Mouse (Mus musculus) embryonic facial prominence, embryonic 12.5 days (tissue): ENCODE results near the gene Angel1. TPM values are rescaled to one million over a fixed set of nuclear protein-coding genes. Genes with fewer than 3 reads are reported as not detected.

Source experiments
- ATAC-seq: fragments of 200-750 bp; cut with Nextera tagmentation; 2 replicates; pipeline ENCODE4 v1.8.0; 2017; ENCODE audit not compliant: insufficient number of reproducible peaks, insufficient read depth, low FRiP score, low TSS enrichment
- H3K27ac ChIP-seq: fragments of 300-500 bp; sonication (generic); 2 replicates; pipeline ENCODE4 v1.5.1; 2016; ENCODE audit warnings: mild to moderate bottlenecking
- H3K27me3 ChIP-seq: fragments of 300-500 bp; sonication (generic); 2 replicates; pipeline ENCODE4 v1.6.1; 2016; ENCODE audit warnings: mild to moderate bottlenecking, moderate library complexity
- H3K36me3 ChIP-seq: fragments of 300-500 bp; sonication (generic); 2 replicates; pipeline ENCODE4 v1.6.1; 2016; ENCODE audit warnings: mild to moderate bottlenecking
- H3K4me1 ChIP-seq: fragments of 300-500 bp; sonication (generic); 2 replicates; pipeline ENCODE4 v1.6.1; 2016
- H3K4me2 ChIP-seq: fragments of 300-500 bp; sonication (generic); replicated peaks from 2 replicates; pipeline ENCODE4 v1.6.1; 2016; ENCODE audit warnings: mild to moderate bottlenecking, moderate library complexity
- H3K4me3 ChIP-seq: fragments of 300-500 bp; sonication (generic); 2 replicates; pipeline ENCODE4 v1.5.1; 2016; ENCODE audit warnings: mild to moderate bottlenecking
- H3K9ac ChIP-seq: fragments of 300-500 bp; sonication (generic); 2 replicates; pipeline ENCODE4 v1.6.1; 2016; ENCODE audit warnings: mild to moderate bottlenecking, moderate library complexity
- H3K9me3 ChIP-seq: fragments of 300-500 bp; sonication (generic); 2 replicates; pipeline ENCODE4 v1.6.1; 2016; ENCODE audit warnings: mild to moderate bottlenecking, moderate library complexity
- WGBS: fragments of 180-500 bp; shearing (Covaris S2); methylation state at CpG from one replicate; pipeline ENCODE4 v1.1.7; 2016; 5-methylcytosine and 5-hydroxymethylcytosine counted together
- polyA plus RNA-seq: library from polyadenylated mRNA; unstranded; fragments of >200 nt; fragmentation: Nextera tagmentation; extraction: Ambion mirVana; gene quantifications from 2 replicates; pipeline ENCODE4 v1.2.1, GENCODE M21; 2016

Angel1 gene
- polyA plus RNA-seq, 1 experiment from 2014 or later, result 13.9 TPM

- Histone ChIP-seq H3K27ac (peak overlapping the region; percentile 41), H3K4me1 (0 out of 2 replicates have a peak, but pooled peaks cover 4% of the 10 kb centered on the region), H3K9me3 (no peaks in the 10 kb centered on the region), H3K36me3 (peaks cover 36% of the 10 kb centered on the region), H3K4me3 (no peak overlapping the region), H3K27me3 (no peaks in the 10 kb centered on the region), H3K4me2 (no peak overlapping the region), H3K9ac (no peak overlapping the region)
- WGBS, result 73% methylated on average over 4 of the region's 4 CpGs
- no peak for ATAC-seq
Measured at GRCm38 (mm10) chr12:86687445-86687955, 38.8 kb downstream of the Angel1 start.

- H3K27ac ChIP-seq, result peak overlapping the region; percentile 41; the same call in 1 of the 2 replicates
- H3K36me3 ChIP-seq, result peaks cover 35% of the 10 kb centered on the region
- no peak overlapping the region for H3K4me3 ChIP-seq
Measured at GRCm38 (mm10) chr12:86686551-86687330, 39.5 kb downstream of the Angel1 start.

GRCm38 (mm10) chr12:86685275-86685674 lies 41.0 kb downstream of the Angel1 start:
- no peak overlapping the region for H3K4me3 ChIP-seq
- ATAC-seq, result no peak
- H3K9me3 ChIP-seq, result no peaks in the 10 kb centered on the region
- H3K9ac ChIP-seq, result no peak overlapping the region; the same call in 1 of the 2 replicates
- H3K36me3 ChIP-seq, result peaks cover 31% of the 10 kb centered on the region
- H3K4me2 ChIP-seq, result no peak overlapping the region
- 0 out of 2 replicates have a peak overlapping the region, but pooled peaks have one; percentile 41 for H3K27ac ChIP-seq
- no peaks in the 10 kb centered on the region for H3K27me3 ChIP-seq
- 77% methylated on average over 9 of the region's 9 CpGs for WGBS
- peaks cover 12% of the 10 kb centered on the region for H3K4me1 ChIP-seq

More at GRCm38 (mm10) chr12:86686551-86687330, 39.5 kb downstream of the Angel1 start:
- WGBS, result 56% methylated on average over 13 of the region's 13 CpGs
- Histone ChIP-seq H3K27me3 (no peaks in the 10 kb centered on the region), H3K9ac (no peak overlapping the region), H3K9me3 (no peaks in the 10 kb centered on the region), H3K4me1 (0 out of 2 replicates have a peak, but pooled peaks cover 4% of the 10 kb centered on the region), H3K4me2 (no peak overlapping the region)
- no peak for ATAC-seq

GRCm38 (mm10) chr12:86683698-86684097 lies 42.6 kb downstream of the Angel1 start:
- ATAC-seq, result no peak
- H3K9me3 ChIP-seq, result no peaks in the 10 kb centered on the region
- H3K9ac ChIP-seq, result no peak overlapping the region
- H3K36me3 ChIP-seq, result peaks cover 27% of the 10 kb centered on the region
- H3K27ac ChIP-seq, result no peak overlapping the region
- H3K27me3 ChIP-seq, result no peaks in the 10 kb centered on the region
- 70% methylated on average over 7 of the region's 7 CpGs for WGBS
- peaks cover 18% of the 10 kb centered on the region for H3K4me1 ChIP-seq
- no peak overlapping the region for H3K4me2 ChIP-seq
- no peak overlapping the region for H3K4me3 ChIP-seq

GRCm38 (mm10) chr12:86682178-86682577 lies 44.1 kb downstream of the Angel1 start:
- H3K9ac ChIP-seq, result no peak overlapping the region
- no peaks in the 10 kb centered on the region for H3K9me3 ChIP-seq
- no peak for ATAC-seq
- H3K4me1 ChIP-seq, result peaks cover 18% of the 10 kb centered on the region
- H3K27ac ChIP-seq, result no peak overlapping the region
- H3K27me3 ChIP-seq, result no peaks in the 10 kb centered on the region
- WGBS, result 88% methylated on average over 8 of the region's 8 CpGs
- H3K4me2 ChIP-seq, result 0 out of 2 replicates have a peak overlapping the region, but pooled peaks have one; percentile 2
- peaks cover 17% of the 10 kb centered on the region for H3K36me3 ChIP-seq
- no peak overlapping the region for H3K4me3 ChIP-seq

GRCm38 (mm10) chr12:86681626-86682025 lies 44.6 kb downstream of the Angel1 start:
- H3K9ac ChIP-seq, result no peak overlapping the region
- H3K27me3 ChIP-seq, result no peaks in the 10 kb centered on the region
- no peak for ATAC-seq
- 85% methylated on average over 9 of the region's 9 CpGs for WGBS
- H3K36me3 ChIP-seq, result peaks cover 12% of the 10 kb centered on the region
- H3K4me2 ChIP-seq, result 0 out of 2 replicates have a peak overlapping the region, but pooled peaks have one; percentile 2
- no peak overlapping the region for H3K27ac ChIP-seq
- peaks cover 18% of the 10 kb centered on the region for H3K4me1 ChIP-seq
- H3K9me3 ChIP-seq, result no peaks in the 10 kb centered on the region
- no peak overlapping the region for H3K4me3 ChIP-seq

- 50% methylated on average over 11 of the region's 11 CpGs for WGBS
- Histone ChIP-seq H3K27ac (0 out of 2 replicates have a peak overlapping the region, but pooled peaks have one; percentile 60), H3K36me3 (peaks cover 5% of the 10 kb centered on the region; the same call in 1 of the 2 replicates), H3K9ac (peak overlapping the region; percentile 86), H3K4me1 (peaks cover 18% of the 10 kb centered on the region), H3K27me3 (no peaks in the 10 kb centered on the region), H3K4me2 (peak overlapping the region; percentile 96), H3K4me3 (peak overlapping the region; percentile 89), H3K9me3 (no peaks in the 10 kb centered on the region)
- ATAC-seq, result no peak
Measured at GRCm38 (mm10) chr12:86680591-86681193, 45.6 kb downstream of the Angel1 start.

GRCm38 (mm10) chr12:86679991-86680491 lies 46.2 kb downstream of the Angel1 start:
- no peaks in the 10 kb centered on the region for H3K36me3 ChIP-seq
- no peaks in the 10 kb centered on the region for H3K9me3 ChIP-seq
- H3K4me3 ChIP-seq, result peak overlapping the region; percentile 89
- peak overlapping the region; percentile 60; the same call in 1 of the 2 replicates for H3K27ac ChIP-seq
- H3K27me3 ChIP-seq, result no peaks in the 10 kb centered on the region
- H3K9ac ChIP-seq, result peak overlapping the region; percentile 86
- no peak for ATAC-seq
- H3K4me1 ChIP-seq, result peaks cover 14% of the 10 kb centered on the region
- WGBS, result 37% methylated on average over 12 of the region's 12 CpGs
- peak overlapping the region; percentile 96 for H3K4me2 ChIP-seq

GRCm38 (mm10) chr12:86679546-86679930 lies 46.7 kb downstream of the Angel1 start:
- Histone ChIP-seq H3K4me1 (peaks cover 14% of the 10 kb centered on the region), H3K27ac (peak overlapping the region; percentile 91), H3K9ac (peak overlapping the region; percentile 86), H3K4me3 (peak overlapping the region; percentile 89), H3K4me2 (peak overlapping the region; percentile 96), H3K9me3 (no peaks in the 10 kb centered on the region), H3K27me3 (no peaks in the 10 kb centered on the region), H3K36me3 (no peaks in the 10 kb centered on the region)
- ATAC-seq, result 0 out of 2 replicates have a peak, but pooled peaks have one; percentile 2
- 8% methylated on average over 9 of the region's 9 CpGs for WGBS

GRCm38 (mm10) chr12:86678591-86679545 lies 47.4 kb downstream of the Angel1 start, which contains the start of gene Vash1:
Gene Vash1, plus strand, starts transcription at chr12:86678700.
- WGBS, result under 1% methylated on average over 93 of the region's 94 CpGs
- H3K27ac ChIP-seq, result peak within 1 kb of the TSS; percentile 91
- H3K36me3 ChIP-seq, result no peaks in the 10 kb centered on the region
- peak within 1 kb of the TSS; percentile 86 for H3K9ac ChIP-seq
- H3K9me3 ChIP-seq, result no peaks in the 10 kb centered on the region
- H3K27me3 ChIP-seq, result 0 out of 2 replicates have a peak, but pooled peaks cover 2% of the 10 kb centered on the region
- peaks cover 14% of the 10 kb centered on the region for H3K4me1 ChIP-seq
- peak; percentile 74 for ATAC-seq
- H3K4me3 ChIP-seq, result peak within 1 kb of the TSS; percentile 89
- peak within 1 kb of the TSS; percentile 96 for H3K4me2 ChIP-seq
